Mouse (Mus musculus): ENCODE measurements around the gene Gm42372. TPM values are rescaled to one million over a fixed set of nuclear protein-coding genes. Genes with fewer than 3 reads are reported as not detected.
A peak's percentile ranks its signal among the peaks of the same experiment; 100 is the strongest.

Gene Gm42372
- polyA plus RNA-seq, 1 experiment: 0.40 TPM

- no peaks in the 10 kb centered on the region for H3K27me3 ChIP-seq (ENCODE audit: control insufficient read depth, insufficient read depth, low read length)
- H3K36me3 ChIP-seq (ENCODE audit: control insufficient read depth, insufficient read depth, low read length): peaks cover 35% of the 10 kb centered on the region
- 61% methylated on average over 7 of the region's 7 CpGs for WGBS
- TF ChIP-seq POLR2A (IDR thresholded peaks at IDR 0.05; ENCODE audit: low read depth, low read length) (no peak), CTCF (IDR thresholded peaks at IDR 0.05; ENCODE audit: extremely low read depth, insufficient read depth, insufficient read length, insufficient replicate concordance) (no peak)
- DNase-seq (ENCODE audit: low read depth in 1 of 2, low spot score in 2 of 2): no peak
- H3K4me1 ChIP-seq (ENCODE audit: control insufficient read depth, insufficient read depth, insufficient read length): no peaks in the 10 kb centered on the region
- H3K27ac ChIP-seq (ENCODE audit: insufficient read depth, low read length): no peak overlapping the region
- H3K4me3 ChIP-seq (ENCODE audit: extremely low read depth, insufficient read depth, insufficient read length): no peak overlapping the region
Measured at GRCm38 (mm10) chr7:17003230-17003960, 20.5 kb downstream of the Gm42372 start.

GRCm38 (mm10) chr7:17004716-17005115, 21.8 kb downstream of the Gm42372 start:
- TF ChIP-seq POLR2A (IDR thresholded peaks at IDR 0.05; ENCODE audit: low read depth, low read length): no peak
- TF ChIP-seq CTCF (IDR thresholded peaks at IDR 0.05; ENCODE audit: extremely low read depth, insufficient read depth, insufficient read length, insufficient replicate concordance): no peak
- no peaks in the 10 kb centered on the region for H3K27me3 ChIP-seq (ENCODE audit: control insufficient read depth, insufficient read depth, low read length)
- H3K36me3 ChIP-seq (ENCODE audit: control insufficient read depth, insufficient read depth, low read length): peaks cover 46% of the 10 kb centered on the region
- no peak overlapping the region for H3K27ac ChIP-seq (ENCODE audit: insufficient read depth, low read length)
- DNase-seq (ENCODE audit: low read depth in 1 of 2, low spot score in 2 of 2): no peak
- H3K4me1 ChIP-seq (ENCODE audit: control insufficient read depth, insufficient read depth, insufficient read length): peaks cover 3% of the 10 kb centered on the region; the same call in 1 of the 2 replicates
- 78% methylated on average over 7 of the region's 7 CpGs for WGBS
- H3K4me3 ChIP-seq (ENCODE audit: extremely low read depth, insufficient read depth, insufficient read length): no peak overlapping the region

- TF ChIP-seq CTCF (IDR thresholded peaks at IDR 0.05; ENCODE audit: extremely low read depth, insufficient read depth, insufficient read length, insufficient replicate concordance) (peak; percentile 82; the same call in 1 of the 2 replicates), POLR2A (IDR thresholded peaks at IDR 0.05; ENCODE audit: low read depth, low read length) (no peak)
- Histone ChIP-seq H3K4me3 (ENCODE audit: extremely low read depth, insufficient read depth, insufficient read length) (no peak overlapping the region), H3K4me1 (ENCODE audit: control insufficient read depth, insufficient read depth, insufficient read length) (peaks cover 3% of the 10 kb centered on the region; the same call in 1 of the 2 replicates), H3K27me3 (ENCODE audit: control insufficient read depth, insufficient read depth, low read length) (no peaks in the 10 kb centered on the region), H3K36me3 (ENCODE audit: control insufficient read depth, insufficient read depth, low read length) (peaks cover 53% of the 10 kb centered on the region), H3K27ac (ENCODE audit: insufficient read depth, low read length) (no peak overlapping the region)
- peak in 1 of 2 experiments; percentile 21 for DNase-seq (ENCODE audit: low read depth in 1 of 2, low spot score in 2 of 2)
- 40% methylated on average over 4 of the region's 4 CpGs for WGBS
Measured at GRCm38 (mm10) chr7:17007300-17007699, 24.4 kb downstream of the Gm42372 start.

GRCm38 (mm10) chr7:17009326-17010009, 26.6 kb downstream of the Gm42372 start:
- peaks cover 3% of the 10 kb centered on the region; the same call in 1 of the 2 replicates for H3K4me1 ChIP-seq (ENCODE audit: control insufficient read depth, insufficient read depth, insufficient read length)
- H3K27ac ChIP-seq (ENCODE audit: insufficient read depth, low read length): peak overlapping the region; percentile 56; the same call in 1 of the 2 replicates
- DNase-seq (ENCODE audit: low read depth in 1 of 2, low spot score in 2 of 2): peak in 1 of 2 experiments; percentile 28
- TF ChIP-seq CTCF (IDR thresholded peaks at IDR 0.05; ENCODE audit: extremely low read depth, insufficient read depth, insufficient read length, insufficient replicate concordance) (no peak), POLR2A (IDR thresholded peaks at IDR 0.05; ENCODE audit: low read depth, low read length) (no peak)
- H3K36me3 ChIP-seq (ENCODE audit: control insufficient read depth, insufficient read depth, low read length): peaks cover 60% of the 10 kb centered on the region
- H3K27me3 ChIP-seq (ENCODE audit: control insufficient read depth, insufficient read depth, low read length): no peaks in the 10 kb centered on the region
- WGBS: 42% methylated on average over 16 of the region's 16 CpGs
- H3K4me3 ChIP-seq (ENCODE audit: extremely low read depth, insufficient read depth, insufficient read length): no peak overlapping the region

- H3K36me3 ChIP-seq (ENCODE audit: control insufficient read depth, insufficient read depth, low read length): peaks cover 61% of the 10 kb centered on the region
- DNase-seq (ENCODE audit: low read depth in 1 of 2, low spot score in 2 of 2): no peak
- WGBS: 81% methylated on average over 5 of the region's 5 CpGs
- TF ChIP-seq POLR2A (IDR thresholded peaks at IDR 0.05; ENCODE audit: low read depth, low read length): no peak
- no peak for TF ChIP-seq CTCF (IDR thresholded peaks at IDR 0.05; ENCODE audit: extremely low read depth, insufficient read depth, insufficient read length, insufficient replicate concordance)
- no peaks in the 10 kb centered on the region for H3K27me3 ChIP-seq (ENCODE audit: control insufficient read depth, insufficient read depth, low read length)
- no peak overlapping the region for H3K27ac ChIP-seq (ENCODE audit: insufficient read depth, low read length)
- peaks cover 3% of the 10 kb centered on the region; the same call in 1 of the 2 replicates for H3K4me1 ChIP-seq (ENCODE audit: control insufficient read depth, insufficient read depth, insufficient read length)
- H3K4me3 ChIP-seq (ENCODE audit: extremely low read depth, insufficient read depth, insufficient read length): no peak overlapping the region
Measured at GRCm38 (mm10) chr7:17010010-17010347, 27.1 kb downstream of the Gm42372 start.

- H3K4me3 ChIP-seq (ENCODE audit: extremely low read depth, insufficient read depth, insufficient read length): no peak overlapping the region
- no peak for DNase-seq (ENCODE audit: low read depth in 1 of 2, low spot score in 2 of 2)
Measured at GRCm38 (mm10) chr7:17011909-17012590, 29.2 kb downstream of the Gm42372 start.

More at GRCm38 (mm10) chr7:17011909-17012590, 29.2 kb downstream of the Gm42372 start:
- Histone ChIP-seq H3K4me1 (ENCODE audit: control insufficient read depth, insufficient read depth, insufficient read length) (peaks cover 3% of the 10 kb centered on the region; the same call in 1 of the 2 replicates), H3K27me3 (ENCODE audit: control insufficient read depth, insufficient read depth, low read length) (no peaks in the 10 kb centered on the region), H3K27ac (ENCODE audit: insufficient read depth, low read length) (no peak overlapping the region), H3K36me3 (ENCODE audit: control insufficient read depth, insufficient read depth, low read length) (peaks cover 53% of the 10 kb centered on the region)
- TF ChIP-seq POLR2A (IDR thresholded peaks at IDR 0.05; ENCODE audit: low read depth, low read length): no peak
- no peak for TF ChIP-seq CTCF (IDR thresholded peaks at IDR 0.05; ENCODE audit: extremely low read depth, insufficient read depth, insufficient read length, insufficient replicate concordance)
- WGBS: 91% methylated on average over 7 of the region's 7 CpGs

Measured in spleen, adult 2 months (tissue).